Mouse (Mus musculus) hindbrain, embryonic 11.5 days (tissue): Measurements from ENCODE around the gene Ppil6. TPM values are rescaled to one million over a fixed set of nuclear protein-coding genes. Genes with fewer than 3 reads are reported as not detected.

ENCODE experiments used
- ATAC-seq: fragments of 200-750 bp; cut with Nextera tagmentation; 2 replicates; pipeline ENCODE4 v1.8.0; 2017; ENCODE audit warnings: mild to moderate bottlenecking, moderate TSS enrichment, moderate library complexity; ENCODE audit not compliant: low FRiP score
- DNase-seq: peaks from one replicate; pipeline ENCODE4 v3.0.0-alpha.2; 2015; ENCODE audit warnings: low spot score
- H3K27ac ChIP-seq: fragments of 300-500 bp; sonication (generic); 2 replicates; pipeline ENCODE4 v1.5.1; 2014; ENCODE audit warnings: mild to moderate bottlenecking, low read depth, low read length
- H3K27me3 ChIP-seq: fragments of 300-500 bp; sonication (generic); 2 replicates; pipeline ENCODE4 v1.6.1; 2014; ENCODE audit warnings: mild to moderate bottlenecking, low read length, moderate library complexity, mixed read lengths; ENCODE audit not compliant: control insufficient read depth, insufficient read depth
- H3K36me3 ChIP-seq: fragments of 300-500 bp; sonication (generic); 2 replicates; pipeline ENCODE4 v1.6.1; 2014; ENCODE audit warnings: mild to moderate bottlenecking, low read length, moderate library complexity, mixed read lengths; ENCODE audit not compliant: control insufficient read depth, insufficient read depth
- H3K4me1 ChIP-seq: fragments of 300-500 bp; sonication (generic); replicated peaks from 2 replicates; pipeline ENCODE4 v1.6.1; 2014; ENCODE audit warnings: low read length, mixed read lengths; ENCODE audit not compliant: control insufficient read depth, insufficient read depth
- H3K4me2 ChIP-seq: fragments of 300-500 bp; sonication (generic); replicated peaks from 2 replicates; pipeline ENCODE4 v1.6.1; 2014; ENCODE audit warnings: mild to moderate bottlenecking, low read depth, low read length
- H3K4me3 ChIP-seq: fragments of 300-500 bp; sonication (generic); 2 replicates; pipeline ENCODE4 v1.5.1; 2014; ENCODE audit warnings: low read depth, low read length
- H3K9ac ChIP-seq: fragments of 300-500 bp; sonication (generic); 2 replicates; pipeline ENCODE4 v1.6.1; 2014; ENCODE audit warnings: low read depth, low read length
- H3K9me3 ChIP-seq: fragments of 300-500 bp; sonication (generic); 2 replicates; pipeline ENCODE4 v1.6.1; 2016; ENCODE audit warnings: low read length; ENCODE audit not compliant: control insufficient read depth
- WGBS: fragments of 180-500 bp; shearing (Covaris S2); extraction: QIAGEN DNeasy Blood & Tissue Kit; methylation state at CpG from one replicate; pipeline ENCODE4 v1.1.7; 2014; 5-methylcytosine and 5-hydroxymethylcytosine counted together
- polyA plus RNA-seq: library from polyadenylated mRNA; unstranded; fragments of >200 nt; fragmentation: Nextera tagmentation; extraction: Ambion mirVana; gene quantifications from 2 replicates; pipeline ENCODE4 v1.2.1, GENCODE M21; 2014

Ppil6 gene
- polyA plus RNA-seq, 1 experiment from 2014 or later: 1.3 TPM

- Histone ChIP-seq H3K27me3 (no peaks in the 10 kb centered on the region), H3K9ac (no peak overlapping the region), H3K27ac (no peak overlapping the region), H3K36me3 (no peaks in the 10 kb centered on the region), H3K9me3 (no peaks in the 10 kb centered on the region), H3K4me3 (no peak overlapping the region), H3K4me2 (no peak overlapping the region), H3K4me1 (no peaks in the 10 kb centered on the region)
- ATAC-seq (no peak), DNase-seq (no peak)
- 75% methylated on average over 4 of the region's 4 CpGs for WGBS
These were observed 24.1 kb downstream of the Ppil6 start for GRCm38 (mm10) chr10:41514301-41514700.

GRCm38 (mm10) chr10:41514921-41515320 is 24.7 kb downstream of the Ppil6 start:
- no peak overlapping the region for H3K4me3 ChIP-seq
- H3K9me3 ChIP-seq: no peaks in the 10 kb centered on the region
- DNase-seq (no peak), ATAC-seq (no peak)
- H3K4me1 ChIP-seq: no peaks in the 10 kb centered on the region
- H3K27me3 ChIP-seq: no peaks in the 10 kb centered on the region
- H3K36me3 ChIP-seq: no peaks in the 10 kb centered on the region
- no peak overlapping the region for H3K27ac ChIP-seq
- H3K4me2 ChIP-seq: no peak overlapping the region
- H3K9ac ChIP-seq: no peak overlapping the region

- no peaks in the 10 kb centered on the region for H3K9me3 ChIP-seq
- H3K4me2 ChIP-seq: peak overlapping the region; percentile 61
- H3K36me3 ChIP-seq: no peaks in the 10 kb centered on the region
- peak; percentile 73 for DNase-seq
- peak overlapping the region; percentile 87 for H3K27ac ChIP-seq
- peak overlapping the region; percentile 73 for H3K9ac ChIP-seq
- no peaks in the 10 kb centered on the region; the same call in 1 of the 2 replicates for H3K4me1 ChIP-seq
- WGBS: under 1% methylated on average over 23 of the region's 23 CpGs
- H3K4me3 ChIP-seq: peak overlapping the region; percentile 93
- ATAC-seq: peak; percentile 75
- no peaks in the 10 kb centered on the region for H3K27me3 ChIP-seq
These were observed 28.3 kb downstream of the Ppil6 start for GRCm38 (mm10) chr10:41518508-41518980.

GRCm38 (mm10) chr10:41518981-41519618 is 28.9 kb downstream of the Ppil6 start, which contains the start of gene Cd164:
TSS of gene Cd164 (plus strand) at chr10:41519414.
- H3K4me2 ChIP-seq: peak within 1 kb of the TSS; percentile 61
- under 1% methylated on average over 59 of the region's 69 CpGs for WGBS
- peak within 1 kb of the TSS; percentile 73 for H3K9ac ChIP-seq

GRCm38 (mm10) chr10:41519640-41520409 is 29.6 kb downstream of the Ppil6 start:
- H3K9me3 ChIP-seq: no peaks in the 10 kb centered on the region
- no peak for DNase-seq
- WGBS: under 1% methylated on average over 52 of the region's 65 CpGs
- H3K4me2 ChIP-seq: peak overlapping the region; percentile 61
- peak overlapping the region; percentile 93 for H3K4me3 ChIP-seq
- peak; percentile 8; the same call in 1 of the 2 replicates for ATAC-seq
- H3K27me3 ChIP-seq: no peaks in the 10 kb centered on the region
- H3K4me1 ChIP-seq: no peaks in the 10 kb centered on the region; the same call in 1 of the 2 replicates
- H3K36me3 ChIP-seq: no peaks in the 10 kb centered on the region
- peak overlapping the region; percentile 87 for H3K27ac ChIP-seq
- peak overlapping the region; percentile 73 for H3K9ac ChIP-seq

More at GRCm38 (mm10) chr10:41518981-41519618, 28.9 kb downstream of the Ppil6 start, which contains the start of gene Cd164:
- ATAC-seq (peak; percentile 95), DNase-seq (peak; percentile 96)
- H3K4me3 ChIP-seq: peak within 1 kb of the TSS; percentile 93
- no peaks in the 10 kb centered on the region for H3K36me3 ChIP-seq
- H3K9me3 ChIP-seq: no peaks in the 10 kb centered on the region
- no peaks in the 10 kb centered on the region for H3K27me3 ChIP-seq
- H3K27ac ChIP-seq: peak within 1 kb of the TSS; percentile 87
- H3K4me1 ChIP-seq: no peaks in the 10 kb centered on the region; the same call in 1 of the 2 replicates

- Histone ChIP-seq H3K9me3 (no peaks in the 10 kb centered on the region), H3K4me2 (peak overlapping the region; percentile 68), H3K27me3 (no peaks in the 10 kb centered on the region), H3K27ac (no peak overlapping the region), H3K36me3 (no peaks in the 10 kb centered on the region), H3K4me1 (no peaks in the 10 kb centered on the region; the same call in 1 of the 2 replicates), H3K4me3 (peak overlapping the region; percentile 93), H3K9ac (peak overlapping the region; percentile 73)
- no peak for ATAC-seq
- no peak for DNase-seq
- 7% methylated on average over 5 of the region's 5 CpGs for WGBS
These were observed 30.1 kb downstream of the Ppil6 start for GRCm38 (mm10) chr10:41520410-41520673.

- WGBS: 92% methylated on average over 3 of the region's 3 CpGs
- ATAC-seq (no peak), DNase-seq (no peak)
- no peak overlapping the region for H3K9ac ChIP-seq
- H3K27me3 ChIP-seq: no peaks in the 10 kb centered on the region
- H3K36me3 ChIP-seq: no peaks in the 10 kb centered on the region
- no peak overlapping the region for H3K4me3 ChIP-seq
- H3K4me1 ChIP-seq: no peaks in the 10 kb centered on the region; the same call in 1 of the 2 replicates
- no peaks in the 10 kb centered on the region for H3K9me3 ChIP-seq
- H3K4me2 ChIP-seq: no peak overlapping the region
- no peak overlapping the region for H3K27ac ChIP-seq
These were observed 33.1 kb downstream of the Ppil6 start for GRCm38 (mm10) chr10:41523386-41523785.

- Histone ChIP-seq H3K36me3 (0 out of 2 replicates have a peak, but pooled peaks cover 3% of the 10 kb centered on the region), H3K9me3 (no peaks in the 10 kb centered on the region), H3K4me3 (no peak overlapping the region), H3K27ac (no peak overlapping the region), H3K4me2 (no peak overlapping the region), H3K27me3 (no peaks in the 10 kb centered on the region), H3K9ac (no peak overlapping the region), H3K4me1 (no peaks in the 10 kb centered on the region; the same call in 1 of the 2 replicates)
- ATAC-seq (no peak), DNase-seq (no peak)
- WGBS: 76% methylated on average over 1 of the region's 1 CpGs
These were observed 35.5 kb downstream of the Ppil6 start for GRCm38 (mm10) chr10:41525696-41526095.
